Mouse (Mus musculus) hindbrain, postnatal 0 days (tissue): Measurements from ENCODE around the gene Ccdc93. TPM values are rescaled to one million over a fixed set of nuclear protein-coding genes. Genes with fewer than 3 reads are reported as not detected.

Experiments
- ATAC-seq: fragments of 200-750 bp; cut with Nextera tagmentation; 2 replicates; pipeline ENCODE4 v1.8.0; 2017; ENCODE audit warnings: mild to moderate bottlenecking, moderate TSS enrichment, moderate library complexity
- DNase-seq: peaks from one replicate; pipeline ENCODE4 v3.0.0-alpha.2; 2015; ENCODE audit warnings: low spot score
- H3K27ac ChIP-seq: fragments of 300-500 bp; sonication (generic); 2 replicates; pipeline ENCODE4 v1.5.1; 2014; ENCODE audit warnings: mild to moderate bottlenecking
- H3K27me3 ChIP-seq: fragments of 300-500 bp; sonication (generic); 2 replicates; pipeline ENCODE4 v1.6.1; 2014; ENCODE audit warnings: low read length, mixed read lengths; ENCODE audit not compliant: insufficient read depth
- H3K36me3 ChIP-seq: fragments of 300-500 bp; sonication (generic); 2 replicates; pipeline ENCODE4 v1.6.1; 2014; ENCODE audit warnings: low read length, mixed read lengths; ENCODE audit not compliant: insufficient read depth
- H3K4me1 ChIP-seq: fragments of 300-500 bp; sonication (generic); 2 replicates; pipeline ENCODE4 v1.6.1; 2014; ENCODE audit warnings: antibody characterized with exemption, low read length, mixed read lengths; ENCODE audit not compliant: insufficient read depth
- H3K4me2 ChIP-seq: fragments of 300-500 bp; sonication (generic); 2 replicates; pipeline ENCODE4 v1.6.1; 2014; ENCODE audit warnings: low read depth, mild to moderate bottlenecking, low read length, moderate library complexity, mixed read lengths
- H3K4me3 ChIP-seq: fragments of 300-500 bp; sonication (generic); 2 replicates; pipeline ENCODE4 v1.5.1; 2014; ENCODE audit warnings: low read length
- H3K9ac ChIP-seq: fragments of 300-500 bp; sonication (generic); replicated peaks from 2 replicates; pipeline ENCODE4 v1.6.1; 2014; ENCODE audit warnings: mild to moderate bottlenecking, low read length, moderate library complexity, mixed read lengths
- H3K9me3 ChIP-seq: fragments of 300-500 bp; sonication (generic); 2 replicates; pipeline ENCODE4 v1.6.1; 2016; ENCODE audit warnings: low read length, mixed read lengths
- CTCF ChIP-seq: IDR thresholded peaks from 2 replicates; pipeline ENCODE4 v1.5.1; 2016; ENCODE audit warnings: antibody characterized with exemption, control low read depth, low read depth
- WGBS: fragments of 180-500 bp; shearing (Covaris S2); extraction: QIAGEN DNeasy Blood & Tissue Kit; methylation state at CpG from one replicate; pipeline ENCODE4 v1.1.7; 2014; 5-methylcytosine and 5-hydroxymethylcytosine counted together
- polyA plus RNA-seq: library from polyadenylated mRNA; unstranded; fragments of >200 nt; fragmentation: Nextera tagmentation; extraction: Ambion mirVana; gene quantifications from 2 replicates; pipeline ENCODE4 v1.2.1, GENCODE M21; 2015
- total RNA-seq: library from RNA; depleted of rRNA; stranded (reverse); fragments of >200 nt; gene quantifications from 2 replicates; pipeline ENCODE4 v1.2.3, GENCODE M21; 2014; rRNA removed

Gene Ccdc93
- total RNA-seq (14.6 and 15.4 TPM in 2 replicates), polyA plus RNA-seq (6.1 and 7.4 TPM in 2 replicates)

- ATAC-seq (peak; percentile 95), DNase-seq (peak; percentile 97)
- Histone ChIP-seq H3K4me3 (peak within 1 kb of the TSS; percentile 90), H3K9ac (peak within 1 kb of the TSS; percentile 73), H3K27me3 (no peaks in the 10 kb centered on the region), H3K4me2 (peak within 1 kb of the TSS; percentile 81), H3K36me3 (peaks cover 6% of the 10 kb centered on the region; the same call in 1 of the 2 replicates), H3K9me3 (no peaks in the 10 kb centered on the region), H3K4me1 (0 out of 2 replicates have a peak, but pooled peaks cover 7% of the 10 kb centered on the region), H3K27ac (no peak within 1 kb of the TSS)
- no peak for TF ChIP-seq CTCF
- WGBS: under 1% methylated on average over 47 of the region's 47 CpGs
Measured at GRCm38 (mm10) chr1:121430938-121431928, at the start of gene Ccdc93. TSS of gene Ccdc93 (plus strand) at chr1:121431049.

GRCm38 (mm10) chr1:121381562-121381961, 49.3 kb upstream of the Ccdc93 start:
- no peaks in the 10 kb centered on the region for H3K4me1 ChIP-seq
- no peaks in the 10 kb centered on the region for H3K9me3 ChIP-seq
- H3K27ac ChIP-seq: no peak overlapping the region
- no peak for ATAC-seq
- H3K4me3 ChIP-seq: no peak overlapping the region
- no peak for TF ChIP-seq CTCF
- no peak for DNase-seq
- H3K4me2 ChIP-seq: no peak overlapping the region
- no peak overlapping the region for H3K9ac ChIP-seq
- H3K36me3 ChIP-seq: no peaks in the 10 kb centered on the region
- no peaks in the 10 kb centered on the region for H3K27me3 ChIP-seq
- WGBS: 48% methylated on average over 3 of the region's 3 CpGs

- no peak for TF ChIP-seq CTCF
- peak; percentile 30 for DNase-seq
- WGBS: 32% methylated on average over 6 of the region's 6 CpGs
Measured at GRCm38 (mm10) chr1:121388312-121388711, 42.5 kb upstream of the Ccdc93 start.

GRCm38 (mm10) chr1:121388732-121389131, 42.1 kb upstream of the Ccdc93 start:
- Histone ChIP-seq H3K9ac (no peak overlapping the region), H3K9me3 (no peaks in the 10 kb centered on the region), H3K4me1 (no peaks in the 10 kb centered on the region), H3K27ac (no peak overlapping the region), H3K4me3 (no peak overlapping the region), H3K4me2 (no peak overlapping the region), H3K27me3 (no peaks in the 10 kb centered on the region), H3K36me3 (no peaks in the 10 kb centered on the region)
- WGBS: 63% methylated on average over 7 of the region's 7 CpGs
- DNase-seq (no peak), ATAC-seq (no peak)
- TF ChIP-seq CTCF: no peak

More at GRCm38 (mm10) chr1:121388312-121388711, 42.5 kb upstream of the Ccdc93 start:
- no peaks in the 10 kb centered on the region for H3K9me3 ChIP-seq
- H3K4me1 ChIP-seq: no peaks in the 10 kb centered on the region
- H3K27ac ChIP-seq: no peak overlapping the region
- no peak overlapping the region for H3K9ac ChIP-seq
- no peak overlapping the region for H3K4me3 ChIP-seq
- H3K36me3 ChIP-seq: no peaks in the 10 kb centered on the region
- H3K27me3 ChIP-seq: no peaks in the 10 kb centered on the region
- H3K4me2 ChIP-seq: no peak overlapping the region
- 0 out of 2 replicates have a peak, but pooled peaks have one; percentile 59 for ATAC-seq

- Histone ChIP-seq H3K4me1 (no peaks in the 10 kb centered on the region), H3K36me3 (no peaks in the 10 kb centered on the region), H3K27me3 (no peaks in the 10 kb centered on the region), H3K9ac (no peak overlapping the region), H3K4me3 (no peak overlapping the region), H3K9me3 (no peaks in the 10 kb centered on the region), H3K4me2 (no peak overlapping the region), H3K27ac (no peak overlapping the region)
- peak; percentile 55 for TF ChIP-seq CTCF
- 76% methylated on average over 12 of the region's 12 CpGs for WGBS
- peak; percentile 48 for DNase-seq
- ATAC-seq: 0 out of 2 replicates have a peak, but pooled peaks have one; percentile 48
Measured at GRCm38 (mm10) chr1:121389574-121389973, 41.3 kb upstream of the Ccdc93 start.

- no peaks in the 10 kb centered on the region for H3K36me3 ChIP-seq
- H3K4me1 ChIP-seq: no peaks in the 10 kb centered on the region
- no peak overlapping the region for H3K4me3 ChIP-seq
- H3K9ac ChIP-seq: no peak overlapping the region
- no peak overlapping the region for H3K27ac ChIP-seq
- DNase-seq (peak; percentile 30), ATAC-seq (no peak)
- H3K27me3 ChIP-seq: no peaks in the 10 kb centered on the region
- 28% methylated on average over 5 of the region's 5 CpGs for WGBS
- no peak overlapping the region for H3K4me2 ChIP-seq
- no peaks in the 10 kb centered on the region for H3K9me3 ChIP-seq
- no peak for TF ChIP-seq CTCF
Measured at GRCm38 (mm10) chr1:121390003-121390402, 40.8 kb upstream of the Ccdc93 start.
